Mouse (Mus musculus) lung, embryonic 15.5 days (tissue): ENCODE data around the gene Fev. TPM values are rescaled to one million over a fixed set of nuclear protein-coding genes. Genes with fewer than 3 reads are reported as not detected.

Experiments
- ATAC-seq: fragments of 200-750 bp; cut with Nextera tagmentation; 2 replicates; pipeline ENCODE4 v1.8.0; 2017; ENCODE audit warnings: moderate number of reproducible peaks, borderline replicate concordance; ENCODE audit not compliant: low FRiP score, low TSS enrichment; ENCODE audit errors: extremely low read depth
- H3K27ac ChIP-seq: fragments of 300-500 bp; sonication (generic); 2 replicates; pipeline ENCODE4 v1.5.1; 2015; ENCODE audit warnings: moderate library complexity, mild to moderate bottlenecking, inconsistent platforms
- H3K27me3 ChIP-seq: fragments of 300-500 bp; sonication (generic); 2 replicates; pipeline ENCODE4 v1.6.1; 2015; ENCODE audit warnings: inconsistent platforms
- H3K36me3 ChIP-seq: fragments of 300-500 bp; sonication (generic); 2 replicates; pipeline ENCODE4 v1.6.1; 2015; ENCODE audit warnings: inconsistent platforms
- H3K4me1 ChIP-seq: fragments of 300-500 bp; sonication (generic); 2 replicates; pipeline ENCODE4 v1.6.1; 2015; ENCODE audit warnings: inconsistent platforms
- H3K4me2 ChIP-seq: fragments of 300-500 bp; sonication (generic); 2 replicates; pipeline ENCODE4 v1.6.1; 2015; ENCODE audit warnings: inconsistent platforms, mild to moderate bottlenecking, moderate library complexity
- H3K4me3 ChIP-seq: fragments of 300-500 bp; sonication (generic); 2 replicates; pipeline ENCODE4 v1.5.1; 2015; ENCODE audit warnings: mild to moderate bottlenecking, inconsistent platforms
- H3K9ac ChIP-seq: fragments of 300-500 bp; sonication (generic); 2 replicates; pipeline ENCODE4 v1.6.1; 2015; ENCODE audit warnings: inconsistent platforms
- H3K9me3 ChIP-seq: fragments of 300-500 bp; sonication (generic); 2 replicates; pipeline ENCODE4 v1.6.1; 2016; ENCODE audit warnings: inconsistent platforms
- WGBS: fragments of 180-500 bp; shearing (Covaris S2); methylation state at CpG from one replicate; pipeline ENCODE4 v1.1.7; 2015; 5-methylcytosine and 5-hydroxymethylcytosine counted together
- polyA plus RNA-seq: library from polyadenylated mRNA; unstranded; fragments of >200 nt; fragmentation: Nextera tagmentation; extraction: Ambion mirVana; gene quantifications from 2 replicates; pipeline ENCODE4 v1.2.1, GENCODE M21; 2015

Gene Fev
- polyA plus RNA-seq, 1 experiment from 2014 or later, result not detected

GRCm38 (mm10) chr1:74893134-74893855, 8.1 kb upstream of the Fev start, which contains the start of gene Cryba2:
Gene Cryba2 (minus strand): TSS chr1:74893143.
- Histone ChIP-seq H3K4me3 (no peak within 1 kb of the TSS), H3K27me3 (peaks cover 92% of the 10 kb centered on the region), H3K27ac (no peak within 1 kb of the TSS), H3K4me1 (no peaks in the 10 kb centered on the region), H3K9ac (no peak within 1 kb of the TSS), H3K36me3 (no peaks in the 10 kb centered on the region), H3K4me2 (no peak within 1 kb of the TSS), H3K9me3 (no peaks in the 10 kb centered on the region)
- WGBS, result 5% methylated on average over 25 of the region's 25 CpGs
- ATAC-seq, result no peak

- Histone ChIP-seq H3K9me3 (no peaks in the 10 kb centered on the region), H3K4me1 (no peaks in the 10 kb centered on the region), H3K36me3 (no peaks in the 10 kb centered on the region), H3K4me2 (no peak overlapping the region), H3K27ac (no peak overlapping the region), H3K4me3 (no peak overlapping the region), H3K27me3 (peaks cover 90% of the 10 kb centered on the region), H3K9ac (no peak overlapping the region)
- no peak for ATAC-seq
- 3% methylated on average over 39 of the region's 39 CpGs for WGBS
Observed at GRCm38 (mm10) chr1:74892351-74893133, 7.3 kb upstream of the Fev start.

GRCm38 (mm10) chr1:74891513-74891912, 6.3 kb upstream of the Fev start:
- H3K27ac ChIP-seq, result no peak overlapping the region
- peaks cover 91% of the 10 kb centered on the region for H3K27me3 ChIP-seq
- H3K4me2 ChIP-seq, result no peak overlapping the region
- H3K4me3 ChIP-seq, result no peak overlapping the region
- no peak overlapping the region for H3K9ac ChIP-seq
- H3K9me3 ChIP-seq, result no peaks in the 10 kb centered on the region
- no peak for ATAC-seq
- no peaks in the 10 kb centered on the region for H3K36me3 ChIP-seq
- H3K4me1 ChIP-seq, result no peaks in the 10 kb centered on the region
- WGBS, result 5% methylated on average over 2 of the region's 8 CpGs

- Histone ChIP-seq H3K27ac (no peak overlapping the region), H3K27me3 (peaks cover 89% of the 10 kb centered on the region), H3K36me3 (no peaks in the 10 kb centered on the region), H3K4me3 (peak overlapping the region; percentile 16), H3K4me2 (peak overlapping the region; percentile 45), H3K4me1 (peaks cover 25% of the 10 kb centered on the region), H3K9me3 (no peaks in the 10 kb centered on the region), H3K9ac (no peak overlapping the region)
- no peak for ATAC-seq
- WGBS, result 1% methylated on average over 57 of the region's 57 CpGs
Observed at GRCm38 (mm10) chr1:74884196-74885141, 750 bp downstream of the Fev start.

GRCm38 (mm10) chr1:74883441-74883840, 1.8 kb downstream of the Fev start:
- Histone ChIP-seq H3K27ac (no peak overlapping the region), H3K4me2 (no peak overlapping the region), H3K4me1 (peaks cover 25% of the 10 kb centered on the region), H3K9me3 (no peaks in the 10 kb centered on the region), H3K4me3 (no peak overlapping the region), H3K9ac (no peak overlapping the region), H3K27me3 (peaks cover 93% of the 10 kb centered on the region), H3K36me3 (no peaks in the 10 kb centered on the region)
- no peak for ATAC-seq
- 8% methylated on average over 4 of the region's 5 CpGs for WGBS

GRCm38 (mm10) chr1:74882828-74883227, 2.4 kb downstream of the Fev start:
- Histone ChIP-seq H3K27me3 (peaks cover 94% of the 10 kb centered on the region), H3K9ac (no peak overlapping the region), H3K27ac (no peak overlapping the region), H3K4me1 (peaks cover 25% of the 10 kb centered on the region), H3K9me3 (no peaks in the 10 kb centered on the region), H3K4me3 (no peak overlapping the region), H3K4me2 (peak overlapping the region; percentile 54), H3K36me3 (no peaks in the 10 kb centered on the region)
- WGBS, result 4% methylated on average over 8 of the region's 8 CpGs
- no peak for ATAC-seq

GRCm38 (mm10) chr1:74882055-74882734, 3.0 kb downstream of the Fev start:
- no peak for ATAC-seq
- peak overlapping the region; percentile 54 for H3K4me2 ChIP-seq
- peaks cover 25% of the 10 kb centered on the region for H3K4me1 ChIP-seq
- H3K9me3 ChIP-seq, result no peaks in the 10 kb centered on the region
- WGBS, result under 1% methylated on average over 70 of the region's 74 CpGs
- no peaks in the 10 kb centered on the region for H3K36me3 ChIP-seq
- no peak overlapping the region for H3K9ac ChIP-seq
- peaks cover 90% of the 10 kb centered on the region for H3K27me3 ChIP-seq
- peak overlapping the region; percentile 28 for H3K4me3 ChIP-seq
- no peak overlapping the region for H3K27ac ChIP-seq

- WGBS, result 2% methylated on average over 18 of the region's 18 CpGs
- peaks cover 76% of the 10 kb centered on the region for H3K27me3 ChIP-seq
- H3K9me3 ChIP-seq, result no peaks in the 10 kb centered on the region
- peaks cover 25% of the 10 kb centered on the region for H3K4me1 ChIP-seq
- no peak overlapping the region for H3K4me3 ChIP-seq
- H3K9ac ChIP-seq, result no peak overlapping the region
- no peak overlapping the region for H3K4me2 ChIP-seq
- no peak overlapping the region for H3K27ac ChIP-seq
- no peak for ATAC-seq
- H3K36me3 ChIP-seq, result no peaks in the 10 kb centered on the region
Observed at GRCm38 (mm10) chr1:74880785-74881360, 4.3 kb downstream of the Fev start.

- ATAC-seq, result no peak
- Histone ChIP-seq H3K9ac (no peak overlapping the region), H3K27me3 (peaks cover 44% of the 10 kb centered on the region), H3K4me2 (no peak overlapping the region), H3K27ac (no peak overlapping the region), H3K36me3 (no peaks in the 10 kb centered on the region), H3K4me1 (peaks cover 4% of the 10 kb centered on the region; the same call in 1 of the 2 replicates), H3K9me3 (no peaks in the 10 kb centered on the region), H3K4me3 (no peak overlapping the region)
- 48% methylated on average over 3 of the region's 3 CpGs for WGBS
Observed at GRCm38 (mm10) chr1:74877199-74877598, 8.0 kb downstream of the Fev start.

GRCm38 (mm10) chr1:74872218-74872617, 13.0 kb downstream of the Fev start:
- no peak for ATAC-seq
- Histone ChIP-seq H3K27ac (no peak overlapping the region), H3K27me3 (peaks cover 4% of the 10 kb centered on the region), H3K4me1 (no peaks in the 10 kb centered on the region), H3K4me2 (no peak overlapping the region), H3K9ac (no peak overlapping the region), H3K36me3 (no peaks in the 10 kb centered on the region), H3K4me3 (no peak overlapping the region), H3K9me3 (no peaks in the 10 kb centered on the region)
- WGBS, result 43% methylated on average over 2 of the region's 2 CpGs

- Histone ChIP-seq H3K36me3 (no peaks in the 10 kb centered on the region), H3K9me3 (no peaks in the 10 kb centered on the region), H3K27me3 (peaks cover 49% of the 10 kb centered on the region), H3K4me1 (peaks cover 10% of the 10 kb centered on the region), H3K9ac (no peak overlapping the region), H3K27ac (no peak overlapping the region), H3K4me3 (no peak overlapping the region), H3K4me2 (no peak overlapping the region)
- ATAC-seq, result no peak
Observed at GRCm38 (mm10) chr1:74861783-74862182, 23.4 kb downstream of the Fev start.
